Mouse (Mus musculus): Measurements from ENCODE around the gene Man1a.

DNA sequence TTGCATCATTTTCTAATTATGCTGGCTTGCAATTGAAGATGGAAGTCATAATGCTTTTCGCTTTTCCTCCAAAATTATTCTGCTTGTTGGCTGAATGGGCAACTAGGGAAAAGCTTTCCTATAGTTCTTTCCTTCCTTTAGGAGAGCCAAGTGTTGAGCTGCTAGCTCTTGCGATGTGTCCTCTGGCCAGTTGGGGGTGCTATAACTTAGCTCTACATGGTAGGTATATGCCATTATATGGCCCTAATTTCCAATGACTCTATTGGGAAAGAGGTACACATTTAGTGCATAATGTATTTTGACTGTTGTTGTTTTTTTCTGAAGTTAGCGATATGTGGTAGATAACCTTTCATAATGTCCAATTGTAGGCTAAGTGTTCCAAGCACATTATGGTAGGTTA, 217.2 kb downstream of the Man1a start:
- TF ChIP-seq CTCF (conservative IDR thresholded peaks at IDR 0.05; ENCODE audit: low read length) = peak; percentile 48
- TF ChIP-seq POU5F1 (IDR thresholded peaks at IDR 0.05; ENCODE audit: borderline replicate concordance, low read length) = no peak
